Mouse (Mus musculus) retina, embryonic 14.5 days (tissue): Measurements from ENCODE around the gene Mrrf.

Experiments used
- DNase-seq: peaks from one replicate; pipeline ENCODE4 v3.0.0-alpha.2; 2015; ENCODE audit warnings: low spot score

Mrrf gene

DNA sequence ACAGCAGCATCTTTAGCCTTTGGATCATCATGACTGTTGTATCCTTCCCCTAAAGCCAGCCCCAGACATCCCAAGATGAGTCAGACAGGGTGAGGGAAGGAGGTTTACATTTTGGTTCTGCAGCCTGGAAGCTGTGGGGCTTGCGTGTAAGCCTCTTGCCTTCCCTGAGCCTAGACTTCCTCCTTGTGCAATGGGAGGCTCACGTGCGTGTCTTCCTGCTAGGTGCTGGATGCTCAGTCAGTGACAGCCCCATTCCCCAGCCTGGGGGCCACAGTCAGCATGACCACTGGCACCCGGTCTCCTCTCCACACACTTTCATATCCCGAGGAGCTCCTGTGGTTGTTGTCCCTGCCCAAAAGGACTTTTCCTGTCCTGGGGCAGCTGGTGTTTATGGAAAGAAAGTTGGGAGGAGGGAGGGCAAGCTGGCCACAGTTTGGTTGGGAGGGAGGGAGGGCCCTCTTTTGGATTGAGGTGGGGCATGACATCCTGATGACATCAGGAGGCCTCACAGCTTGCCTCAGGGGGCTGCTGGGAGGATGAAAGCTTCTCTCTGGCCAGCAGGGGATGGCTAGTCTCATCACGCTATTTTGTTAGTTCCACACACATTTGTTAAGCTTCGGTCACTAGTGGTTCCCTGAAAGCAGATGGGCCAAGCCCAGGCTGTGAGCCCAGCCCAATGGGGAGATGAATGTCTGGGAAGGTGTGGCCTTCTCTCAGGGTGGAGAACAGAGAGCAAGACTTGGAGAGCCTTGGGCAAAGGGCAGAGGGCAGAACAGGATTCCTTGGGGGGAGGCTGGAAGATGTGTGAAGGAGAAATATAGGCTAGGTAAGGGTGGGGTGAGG lies 98.6 kb downstream of the Mrrf start:
- DNase-seq, result no peak

DNA sequence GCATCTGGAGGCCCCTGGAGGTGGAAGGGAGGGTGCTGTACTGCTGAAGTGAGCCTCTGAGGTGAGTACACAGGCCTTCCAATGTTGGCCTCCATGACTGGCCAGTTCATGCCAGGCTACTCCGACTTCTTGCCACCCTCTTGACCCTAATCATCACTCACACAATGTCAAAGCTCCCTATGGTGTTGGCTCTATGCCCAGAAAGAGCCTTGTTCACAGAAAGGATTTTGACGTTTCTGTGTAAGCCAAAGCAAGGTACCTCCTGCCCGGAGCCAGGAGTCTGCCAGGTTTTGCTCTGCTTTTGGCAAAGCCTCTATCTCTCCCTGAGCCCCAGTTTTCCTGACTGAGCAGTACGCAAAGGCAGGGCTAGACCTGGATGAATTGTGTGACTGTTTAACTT lies 99.7 kb downstream of the Mrrf start:
- no peak for DNase-seq

- no peak for DNase-seq
Observed at GRCm38 (mm10) chr2:36236889-36237288, 100.7 kb downstream of the Mrrf start.

- DNase-seq, result no peak
Observed at GRCm38 (mm10) chr2:36237557-36237956, 101.4 kb downstream of the Mrrf start.

DNA sequence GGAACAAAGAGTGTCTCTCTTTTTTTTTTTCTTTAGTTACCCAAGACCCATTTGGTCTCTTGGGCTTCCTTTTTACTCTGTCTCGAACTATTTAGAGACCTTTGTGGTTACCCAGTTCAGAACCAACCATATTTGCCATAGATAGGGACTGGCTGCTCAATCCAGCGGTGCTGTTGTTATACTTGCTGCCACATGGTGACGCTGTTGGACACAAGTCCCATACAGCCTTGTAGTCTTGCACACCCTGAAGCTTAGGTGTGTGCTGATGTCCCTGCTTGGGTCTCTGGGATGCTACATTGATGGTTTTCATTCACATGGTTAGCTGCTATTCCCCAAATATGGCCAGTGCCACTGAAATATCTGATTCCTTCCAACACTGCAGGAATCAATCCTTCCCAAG lies 102.3 kb downstream of the Mrrf start:
- DNase-seq, result no peak

DNA sequence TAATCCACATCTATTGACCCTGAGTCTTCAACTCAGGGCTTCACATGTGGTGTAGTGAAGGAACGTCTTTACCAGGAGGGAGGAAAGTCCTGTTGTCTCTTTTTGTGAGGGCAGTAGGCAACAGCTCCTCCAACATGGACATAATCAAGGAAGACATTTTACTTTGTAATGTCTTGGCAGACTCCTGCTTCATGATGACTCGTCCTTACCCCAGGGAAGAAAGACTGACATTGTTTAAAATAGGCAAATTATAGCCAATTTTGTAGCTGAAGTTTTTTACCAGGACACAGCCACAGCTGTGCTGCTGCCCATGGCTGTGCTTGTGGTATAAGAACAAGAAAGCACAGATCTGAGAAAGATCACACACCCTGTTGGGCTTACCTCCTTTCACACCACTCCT lies 102.8 kb downstream of the Mrrf start:
- DNase-seq, result no peak
